Mouse (Mus musculus): ENCODE results near the gene Dnm2.

DNA sequence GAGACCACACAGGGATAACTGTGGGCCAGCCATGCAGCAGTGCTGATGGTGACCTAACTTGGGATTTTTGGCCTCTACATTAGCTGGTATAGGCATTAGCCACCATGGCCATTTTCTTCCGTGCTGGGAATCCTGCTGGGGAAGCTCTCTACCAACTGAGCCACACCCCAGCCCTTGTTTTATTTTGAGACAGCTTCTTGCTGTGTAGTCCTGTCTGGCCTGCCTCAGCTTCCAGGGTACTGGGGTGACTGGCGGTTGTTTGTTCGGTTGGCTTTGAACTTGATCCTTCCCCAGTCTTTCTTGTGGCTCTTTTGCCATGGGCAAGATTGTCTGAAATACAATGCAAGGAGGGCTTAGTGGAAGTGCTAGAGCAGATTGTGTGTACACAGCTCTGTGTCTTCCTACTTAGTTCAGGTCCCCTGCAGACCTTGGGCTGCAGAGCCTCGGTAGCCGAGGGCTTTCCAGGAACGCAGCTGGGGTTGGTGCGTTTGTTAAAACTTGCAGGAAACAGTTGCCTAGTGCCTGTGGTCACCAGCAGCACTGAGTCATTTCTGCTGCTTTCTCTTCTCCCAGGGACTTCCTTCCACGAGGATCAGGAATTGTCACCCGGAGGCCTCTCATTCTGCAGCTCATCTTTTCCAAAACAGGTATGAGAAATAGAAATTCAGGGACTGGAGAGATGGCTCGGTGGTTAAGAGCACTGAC lies 32.4 kb downstream of the Dnm2 start:
- TF ChIP-seq POLR2A (IDR thresholded peaks at IDR 0.05; ENCODE audit: extremely low read depth, insufficient read depth, low read length) (no peak), CTCF (IDR thresholded peaks at IDR 0.05; ENCODE audit: low read depth, low read length) (no peak)

Measured in liver, adult 2 months (tissue).